Mouse (Mus musculus) erythroid progenitor cell, adult 5-6 weeks (primary cell): Measurements from ENCODE around the gene Rnasek. TPM values are rescaled to one million over a fixed set of nuclear protein-coding genes. Genes with fewer than 3 reads are reported as not detected.

Experiments used
- ATAC-seq: replicated peaks from 2 replicates; pipeline ENCODE4 v1.8.0; 2016; ENCODE audit warnings: moderate number of reproducible peaks, mild to moderate bottlenecking, moderate TSS enrichment, inconsistent platforms; ENCODE audit not compliant: poor library complexity, low FRiP score, severe bottlenecking
- total RNA-seq, 2 experiments: library from RNA; stranded (forward) in 1 of 2; stranded (reverse) in 1 of 2; fragments of 150-400 nt in 1 of 2; fragments of 186-747, 209-891 nt in 1 of 2; gene quantifications; 2 replicates each; pipeline versions ENCODE4 v1.2.3 to v1.2.4; 2015 to 2017; ENCODE audit warnings: low replicate concordance in 2 of 2

Gene Rnasek
- 167 and 191 TPM in 2 replicates for total RNA-seq (2015; ENCODE audit: low replicate concordance)
- total RNA-seq (2017; ENCODE audit: low replicate concordance): 21.3 and 24.1 TPM in 2 replicates

DNA sequence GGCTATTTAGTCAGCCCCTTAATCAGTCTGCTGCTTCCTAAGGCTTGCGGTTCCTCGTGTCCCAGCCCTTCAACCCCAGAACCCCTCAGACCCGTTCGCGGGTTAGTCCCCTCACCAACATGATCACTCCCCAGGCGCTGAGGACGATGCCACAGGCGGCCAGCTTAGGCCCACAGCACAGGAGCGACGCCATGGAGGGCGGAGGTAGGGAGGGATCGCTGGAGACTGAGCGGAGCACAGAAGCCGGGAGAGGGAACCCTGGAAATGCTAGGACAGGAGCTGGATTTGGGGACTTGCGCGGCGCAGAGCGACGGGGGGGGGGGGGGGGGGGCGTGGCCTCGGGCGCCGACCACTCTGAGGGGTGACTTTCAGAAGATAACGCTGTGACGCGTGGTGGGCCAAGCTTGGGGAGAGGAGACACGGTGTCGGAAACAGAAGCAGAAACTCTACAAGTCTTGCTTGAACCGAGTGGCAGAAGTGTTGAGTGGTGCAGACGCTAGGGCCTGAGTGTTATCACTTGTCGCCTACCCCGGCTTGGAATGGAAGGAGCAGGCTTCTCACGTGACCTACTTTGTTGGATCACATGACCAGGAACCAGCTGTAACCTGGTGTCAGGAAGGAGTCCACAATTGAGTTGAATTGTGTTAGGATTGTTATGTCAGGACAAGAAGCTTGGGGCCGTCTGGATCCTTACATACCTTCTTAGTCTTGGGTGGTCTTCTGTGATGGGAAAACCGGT, at the start of gene Rnasek, which contains the start of gene Gm21988:
Rnasek (minus strand) TSS at position 302 of the 739 bp plus-strand sequence.
Gm21988 (minus strand) TSS at position 290 of the 739 bp plus-strand sequence.
- ATAC-seq: peak; percentile 68

DNA sequence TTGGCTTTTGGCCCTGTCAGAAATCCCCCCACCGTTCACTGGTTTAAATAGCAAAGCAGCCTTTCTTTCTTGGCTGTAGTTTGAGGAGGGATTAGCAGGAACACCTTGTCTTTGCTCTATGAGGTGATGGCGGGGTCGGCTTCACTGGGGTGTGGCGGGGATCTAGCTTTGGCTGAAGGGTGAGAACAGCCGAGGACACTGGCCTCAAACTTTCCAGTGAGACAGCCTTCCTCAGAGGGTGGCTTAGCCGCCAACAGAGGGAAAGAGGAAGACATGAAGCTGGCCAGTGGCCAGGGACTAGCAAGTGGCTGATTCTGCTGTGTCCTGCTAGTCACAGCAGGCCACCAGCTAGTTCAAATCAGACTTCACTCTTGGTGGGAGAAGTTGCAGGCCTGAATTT, 49.6 kb upstream of the Rnasek start:
- no peak for ATAC-seq

DNA sequence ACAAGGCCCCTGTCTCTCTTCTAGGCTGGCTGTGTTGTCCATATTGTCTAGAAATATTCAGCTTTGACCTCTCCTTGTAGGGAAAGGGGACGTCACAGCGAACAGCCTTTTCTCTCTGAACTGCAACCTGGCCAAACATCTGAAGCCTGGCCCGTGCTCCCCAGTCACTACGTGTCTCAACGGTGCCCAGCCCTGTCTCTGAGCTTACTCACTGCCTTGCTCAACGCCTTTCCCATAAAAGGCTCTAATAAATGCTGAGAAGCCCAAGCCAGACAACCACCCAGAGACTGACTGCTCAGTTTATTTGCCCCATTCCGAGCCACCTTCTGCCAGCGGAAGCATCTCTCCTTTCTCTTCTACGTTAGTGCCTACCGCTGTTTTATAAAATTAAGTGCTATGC, 48.5 kb upstream of the Rnasek start:
- no peak for ATAC-seq

DNA sequence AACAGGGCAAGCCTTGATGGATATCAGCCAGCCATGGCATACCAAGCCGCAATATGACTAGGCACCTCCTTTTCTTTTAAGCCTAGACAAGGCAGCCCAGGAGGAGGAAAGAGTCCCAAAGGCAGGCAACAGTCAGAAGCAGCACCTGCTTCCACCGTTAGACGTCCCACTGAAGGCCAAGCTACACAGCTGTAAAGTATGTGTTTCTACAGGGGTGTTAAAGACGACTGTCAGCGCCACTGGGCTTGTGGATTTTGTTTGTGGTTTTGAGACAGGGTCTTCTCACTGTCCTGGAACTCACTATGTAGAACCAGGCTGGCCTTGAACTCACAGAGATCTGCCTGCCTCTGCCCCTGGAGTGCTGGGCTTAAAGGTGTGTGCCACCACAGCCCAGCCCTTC, 46.0 kb upstream of the Rnasek start:
- no peak for ATAC-seq

DNA sequence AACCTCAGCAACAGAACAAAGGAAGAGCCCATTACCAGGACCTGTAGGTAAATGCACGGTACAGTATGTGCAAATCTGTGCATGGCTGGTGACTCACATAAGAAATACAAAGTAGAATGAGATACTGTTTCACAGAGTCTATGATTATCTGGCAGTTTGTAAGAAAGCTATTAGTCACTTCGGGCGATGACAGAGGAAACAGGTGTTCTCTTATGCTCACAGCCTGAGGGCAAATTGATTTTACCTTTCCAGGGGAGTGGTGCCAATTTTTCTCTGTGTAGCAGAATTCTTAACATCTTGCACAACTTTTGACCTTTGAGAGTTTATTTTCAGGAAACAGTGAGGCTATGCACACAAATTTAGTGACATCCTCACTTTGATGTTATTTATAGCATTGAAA, 45.1 kb upstream of the Rnasek start:
- no peak for ATAC-seq

DNA sequence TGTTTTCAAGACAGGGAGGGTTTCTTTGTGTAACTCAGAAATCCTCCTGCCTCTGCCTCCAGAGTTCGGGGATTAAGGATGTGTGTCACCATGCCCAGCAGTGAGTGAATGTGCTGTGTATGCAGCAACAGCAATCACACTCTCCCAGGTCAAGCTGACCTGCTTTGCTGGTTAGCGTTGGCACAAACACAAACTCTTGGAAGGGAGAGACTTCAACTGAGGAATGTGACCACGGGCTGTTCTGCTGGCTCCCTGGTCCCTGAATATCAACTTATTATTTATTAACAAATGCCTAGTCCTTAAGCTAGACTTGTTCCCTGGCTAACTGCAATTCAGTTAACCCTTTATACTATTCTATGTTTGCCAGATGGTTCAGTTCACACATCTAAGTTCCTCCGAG, 44.0 kb upstream of the Rnasek start:
- no peak for ATAC-seq

DNA sequence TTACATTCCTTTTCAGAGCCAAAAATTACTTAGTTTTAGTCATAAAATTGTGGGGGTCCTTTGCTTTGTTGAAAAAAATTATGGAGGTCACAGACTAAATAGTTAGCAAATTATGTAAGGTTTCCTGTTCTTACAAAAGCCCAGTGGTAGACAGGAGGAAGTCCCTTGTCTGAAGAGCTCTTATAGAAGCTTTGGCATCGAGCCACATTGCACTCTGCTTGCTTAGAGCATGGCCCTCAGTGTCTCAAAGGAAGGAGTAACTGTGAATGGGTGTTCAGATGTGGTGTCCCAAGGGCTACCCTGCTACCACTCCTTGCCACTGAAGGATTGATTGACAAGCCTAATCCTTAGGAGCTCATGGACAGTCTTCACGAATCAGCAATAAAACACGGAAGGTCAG, 40.8 kb upstream of the Rnasek start:
- ATAC-seq: no peak

DNA sequence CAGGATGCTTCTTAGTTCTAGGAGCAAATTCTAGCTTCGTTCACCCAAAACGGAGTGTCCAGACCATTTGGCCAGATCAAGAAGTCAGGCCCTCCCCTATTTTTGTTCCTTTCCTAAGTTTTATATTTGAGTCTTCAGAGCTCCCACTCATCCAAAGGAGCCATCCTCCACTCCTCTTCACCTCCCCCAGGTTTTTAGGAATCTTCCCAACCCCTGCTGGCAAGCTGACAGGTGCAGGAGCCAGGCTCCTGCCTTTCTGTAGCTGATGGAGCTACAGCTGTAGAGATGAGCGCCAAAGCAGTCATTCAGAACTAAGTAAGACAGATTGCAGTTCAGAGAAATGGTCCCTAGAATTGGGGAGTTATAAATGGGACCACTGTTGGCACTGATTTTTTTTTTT, 39.3 kb upstream of the Rnasek start:
- no peak for ATAC-seq

DNA sequence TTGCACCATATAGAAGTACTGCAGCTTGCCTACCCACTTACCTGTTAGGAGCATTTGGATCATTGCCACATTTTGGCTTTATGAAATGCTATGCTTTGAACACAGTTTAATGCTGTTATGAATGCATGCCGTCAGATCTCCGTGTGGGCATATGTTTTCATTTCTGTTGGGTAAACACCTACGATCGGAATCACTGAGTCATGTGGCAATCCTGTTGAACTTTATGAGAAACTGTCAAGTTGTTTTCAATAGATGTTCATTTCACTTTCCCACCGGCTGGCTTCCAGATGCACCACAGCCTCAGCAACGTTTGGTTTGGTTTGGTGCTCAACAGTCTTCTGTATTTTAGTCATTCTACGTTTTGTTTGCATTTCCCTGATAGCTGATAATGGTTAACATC, 32.0 kb upstream of the Rnasek start:
- ATAC-seq: no peak

DNA sequence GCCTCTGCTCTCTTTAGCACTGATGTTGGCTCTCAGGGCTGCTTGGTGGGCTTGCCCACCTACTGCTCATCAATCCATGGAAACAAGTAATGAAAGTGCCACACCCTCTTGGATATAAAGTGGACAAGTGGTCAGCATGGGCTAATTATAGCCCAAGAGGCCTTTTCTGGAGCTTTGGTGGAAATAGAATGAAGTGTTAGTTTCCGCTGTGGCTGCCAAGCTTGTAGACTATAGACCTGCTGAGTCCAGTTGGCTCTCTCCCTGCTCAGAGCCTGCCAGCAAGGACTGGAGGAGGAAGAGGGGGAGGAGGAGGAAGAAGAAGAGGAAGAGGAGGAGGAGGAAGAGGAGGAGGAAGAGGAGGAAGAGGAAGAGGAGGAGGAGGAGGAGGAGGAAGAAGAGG, 26.8 kb upstream of the Rnasek start:
- no peak for ATAC-seq

DNA sequence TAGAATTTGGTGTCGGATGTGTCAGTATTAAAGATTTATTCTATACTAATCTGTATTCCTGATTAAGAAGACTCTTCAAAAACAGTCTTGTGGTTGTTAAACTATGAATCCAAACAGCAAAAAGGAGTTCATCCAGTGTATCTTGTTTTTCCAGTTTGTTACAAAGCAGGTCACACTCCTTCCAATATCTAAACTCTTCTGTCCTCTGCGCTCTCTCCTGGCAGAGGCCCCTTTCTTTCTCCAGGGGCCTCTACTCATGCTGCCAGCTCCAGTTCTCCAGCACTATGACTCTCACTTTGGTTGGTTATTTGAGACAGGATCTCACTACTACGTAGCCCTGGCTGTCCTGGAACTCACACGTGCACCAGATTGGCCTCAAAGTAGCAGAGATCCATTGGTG, 26.2 kb upstream of the Rnasek start:
- no peak for ATAC-seq

DNA sequence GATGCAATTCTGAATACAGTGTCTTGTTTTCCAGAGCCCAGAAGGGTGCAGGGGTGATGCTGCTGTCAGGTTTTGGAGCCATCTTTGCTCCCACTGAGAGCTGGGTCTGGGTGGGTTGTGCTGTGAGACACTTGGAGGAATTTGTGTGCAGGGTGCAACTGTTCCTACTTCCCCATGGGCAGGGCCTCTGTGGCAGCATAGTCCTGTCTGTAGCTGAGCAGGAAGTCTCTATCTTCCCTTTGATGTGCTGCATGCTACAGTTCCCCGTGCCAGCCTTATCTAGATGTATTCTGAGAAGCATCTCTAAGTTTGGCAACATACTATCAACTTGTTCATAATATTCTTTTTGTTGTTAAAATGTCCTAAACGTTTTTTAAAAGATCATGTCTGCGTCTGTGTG, 25.6 kb upstream of the Rnasek start:
- no peak for ATAC-seq

DNA sequence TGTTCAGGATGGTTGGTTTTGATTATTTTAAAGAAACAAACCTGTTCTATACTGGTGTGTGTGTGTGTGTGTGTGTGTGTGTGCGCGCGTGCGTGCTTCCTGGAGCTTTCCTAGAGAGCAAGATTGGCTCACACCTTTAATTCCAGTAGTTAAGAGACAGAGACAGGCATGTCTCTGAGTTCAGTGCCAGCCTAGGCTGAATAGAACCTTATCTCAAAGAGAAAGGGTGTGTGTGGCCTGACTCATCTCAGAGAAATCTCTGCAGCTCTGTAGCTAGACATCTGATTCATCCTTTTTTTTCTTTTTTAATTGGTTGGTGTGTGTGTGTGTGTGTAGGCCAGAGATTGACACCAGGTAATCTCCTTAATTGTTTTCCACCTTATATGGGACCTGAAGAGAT, 19.4 kb upstream of the Rnasek start:
- no peak for ATAC-seq

DNA sequence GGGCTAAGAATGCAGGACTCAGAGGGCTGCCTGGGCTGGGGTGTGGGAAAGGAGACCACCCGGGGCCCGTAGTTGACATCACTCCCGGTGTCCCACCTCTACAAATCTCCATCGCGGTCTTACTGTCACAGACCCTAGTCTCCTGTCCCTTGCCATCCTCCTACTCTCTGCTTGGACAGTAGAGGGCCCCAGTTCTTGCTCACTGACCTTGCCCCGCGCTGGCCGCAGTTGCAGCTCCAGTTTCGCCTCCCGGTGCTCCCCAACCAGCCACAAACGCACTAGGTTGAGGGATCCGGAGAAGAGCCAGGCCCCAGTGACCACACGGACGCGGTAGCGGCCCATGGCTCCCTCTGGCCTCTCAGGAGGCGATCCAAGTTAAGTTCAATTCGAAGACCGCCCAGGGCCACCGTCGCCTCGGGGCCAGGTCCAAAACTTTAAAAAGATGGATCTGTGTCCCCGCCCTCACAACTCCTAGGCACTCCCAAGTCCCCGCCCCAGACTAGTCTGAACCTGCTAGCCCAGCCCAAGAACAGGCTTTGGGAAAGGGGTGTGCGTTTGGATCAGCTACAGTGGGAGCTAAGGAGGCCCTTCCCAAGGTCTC, 15.4 kb upstream of the Rnasek start, which contains the start of gene Alox12:
Alox12 (minus strand) TSS at position 423 of the 601 bp plus-strand sequence.
- no peak for ATAC-seq

DNA sequence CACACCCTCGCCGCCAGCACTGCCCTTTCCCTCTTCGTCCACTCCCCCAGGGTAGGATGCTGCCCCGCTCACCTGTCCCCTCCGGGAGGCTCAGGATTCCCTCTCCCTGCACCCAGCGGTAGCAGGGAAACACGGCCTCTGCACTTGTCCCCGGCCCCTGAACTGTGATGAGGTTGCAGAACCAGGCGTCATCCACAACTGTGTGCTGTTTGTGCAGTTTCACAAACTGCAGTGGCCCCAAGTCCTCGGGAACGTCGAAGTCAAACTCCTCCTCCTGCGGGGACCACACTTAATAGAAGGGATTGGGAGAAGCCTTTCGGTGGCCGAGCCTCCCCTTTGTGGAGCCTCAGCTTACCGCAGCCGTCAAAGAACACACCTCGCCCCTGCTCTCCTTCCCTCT, 14.7 kb upstream of the Rnasek start:
- ATAC-seq: no peak

DNA sequence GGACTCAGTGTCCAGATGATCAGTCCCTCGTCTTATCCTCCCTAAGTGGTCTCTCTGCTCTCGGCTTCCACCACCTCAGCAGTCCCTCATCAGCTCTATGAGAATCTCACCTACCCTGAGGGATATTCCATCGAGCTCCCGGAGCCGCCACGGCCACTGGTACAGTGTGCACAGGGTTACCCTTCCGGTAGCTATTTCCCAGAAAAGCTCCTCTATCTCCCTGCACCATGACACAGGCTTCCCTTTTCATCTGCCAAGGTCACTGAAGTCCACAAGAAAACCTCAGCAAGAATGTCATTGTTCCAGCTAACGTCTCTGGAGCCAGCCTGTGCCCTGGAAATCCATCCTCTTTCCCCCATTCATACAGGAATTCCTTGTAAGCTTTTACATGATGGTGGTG, 12.2 kb upstream of the Rnasek start:
- ATAC-seq: no peak

DNA sequence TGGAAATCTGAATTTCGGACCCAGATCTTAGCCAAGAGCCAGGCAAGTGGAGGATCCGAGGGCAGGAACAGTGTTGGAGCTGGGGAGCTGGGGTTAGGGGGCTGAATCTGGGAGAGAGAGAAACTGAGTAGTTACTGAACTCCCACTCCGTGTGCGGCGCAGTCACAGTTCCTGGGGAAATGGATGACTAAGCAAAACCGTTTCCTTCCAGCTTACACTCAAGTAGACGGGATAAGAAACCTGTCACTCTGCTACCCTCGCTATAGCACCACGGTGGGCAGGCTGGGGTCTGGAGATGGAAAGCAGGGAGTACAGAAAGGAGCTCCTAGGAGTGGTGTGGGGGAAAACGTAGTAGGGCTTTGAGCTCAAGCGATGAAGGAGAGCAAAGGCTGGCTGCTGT, 10.5 kb upstream of the Rnasek start:
- ATAC-seq: no peak

DNA sequence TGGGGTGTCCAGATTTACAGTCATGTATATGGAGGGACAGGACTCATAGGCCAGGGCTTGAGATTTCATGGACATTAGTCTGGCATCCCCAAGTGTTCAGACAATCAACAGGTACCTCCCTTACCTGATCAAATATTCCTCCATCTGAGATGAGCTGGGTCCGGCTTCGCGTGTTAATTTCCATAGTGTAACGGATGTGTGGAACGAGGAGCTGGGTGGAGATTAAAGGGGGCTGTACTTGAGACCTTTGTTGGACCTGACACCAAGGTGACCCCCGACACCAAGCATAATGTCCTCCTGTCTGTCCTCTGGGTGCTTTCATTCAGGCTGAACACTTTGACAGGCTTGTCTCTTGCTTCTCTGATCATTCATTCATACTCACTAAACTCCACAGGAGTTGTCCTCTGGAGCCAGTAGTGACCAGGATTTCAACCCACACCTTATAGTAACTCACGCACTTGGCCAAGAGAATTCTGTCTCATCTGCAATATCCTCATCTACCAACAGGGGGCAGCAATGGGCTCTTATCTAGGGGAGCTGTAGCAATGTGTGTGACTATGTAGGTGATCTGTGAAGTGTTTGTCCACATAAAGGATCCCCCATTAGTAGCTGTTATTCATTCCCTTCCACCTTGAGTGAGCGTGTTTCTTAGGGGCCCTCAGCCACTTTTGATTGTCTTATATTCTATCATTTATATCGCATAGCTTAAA, 7.6 kb upstream of the Rnasek start:
- ATAC-seq: no peak

DNA sequence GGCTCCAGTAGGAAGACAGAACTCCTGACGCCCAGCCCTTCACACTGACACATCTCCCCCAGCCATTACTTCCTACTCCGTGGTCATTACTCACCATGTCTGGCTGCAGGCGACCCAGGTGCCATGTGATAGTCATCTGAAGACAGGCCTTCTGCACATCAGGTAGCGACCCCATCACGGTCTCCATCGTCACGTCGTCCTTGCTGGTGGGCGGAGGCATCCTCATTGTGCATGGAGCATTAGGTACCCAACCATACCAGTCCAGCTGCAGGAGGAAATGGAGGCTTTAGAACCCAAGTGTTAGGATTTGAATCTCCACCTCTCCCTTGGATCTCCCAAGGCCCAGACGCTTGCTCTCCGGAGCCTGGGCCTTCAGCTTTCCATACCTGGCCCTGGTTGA, 2.9 kb upstream of the Rnasek start:
- ATAC-seq: no peak

DNA sequence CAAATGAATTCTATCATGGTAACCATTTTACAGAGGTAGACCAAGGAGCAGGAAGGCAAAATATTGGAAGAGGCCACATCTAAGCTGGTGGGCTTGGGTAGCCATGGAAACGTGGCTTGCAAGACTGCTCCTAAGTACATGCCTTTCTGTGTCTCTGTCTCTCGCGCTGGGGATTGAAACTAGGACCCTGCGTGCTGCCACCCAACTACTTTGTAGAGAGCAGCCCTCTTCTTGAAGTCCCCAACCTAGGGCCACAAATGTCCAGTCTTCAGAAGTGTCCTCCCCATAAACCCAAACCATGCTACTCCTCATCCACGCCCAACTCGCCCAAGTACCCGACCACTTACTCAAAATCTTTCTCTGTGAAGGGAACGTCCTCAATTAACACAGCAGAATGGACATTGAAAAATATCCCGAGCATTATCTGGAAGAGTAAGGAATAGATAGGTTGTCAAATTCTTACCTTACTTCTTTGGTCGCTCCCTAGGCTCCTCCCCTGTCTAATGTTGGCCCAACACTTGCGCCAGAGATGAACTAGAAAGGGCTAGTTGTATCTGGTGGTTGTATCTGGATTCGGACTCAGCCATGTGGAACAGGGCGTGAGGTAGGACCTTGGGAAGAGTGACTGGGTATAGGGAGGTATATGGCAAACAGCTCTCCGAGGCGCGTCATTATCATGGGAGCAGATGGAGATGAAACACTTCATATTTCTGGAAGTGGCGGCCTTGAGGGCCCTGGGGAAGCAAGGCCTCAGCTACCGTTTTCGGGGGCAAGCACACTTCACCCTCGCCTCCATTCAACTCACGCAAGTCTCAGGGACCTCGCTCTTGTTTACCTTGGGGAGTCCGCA, 826 bp downstream of the Rnasek start:
- ATAC-seq: peak; percentile 21; the same call in 1 of the 2 replicates
